Mouse (Mus musculus) R1 (cell line): ENCODE measurements at regions not wholly inside any gene's neighbourhood (a gene's known extent, or its start where the extent isn't known, plus 50 kb on each side); places are given as distances from the start of the nearest gene placed in this dataset.

Experiments
- DNase-seq: peaks from one replicate; pipeline ENCODE4 v3.0.0-alpha.2; 2018; ENCODE audit warnings: low read depth, low spot score

GRCm38 (mm10) chr13:4348890-4349289, 69.7 kb upstream of the Akr1c12 start:
- peak; percentile 27 for DNase-seq

GRCm38 (mm10) chr13:4350601-4351000, 71.4 kb upstream of the Akr1c12 start:
- peak; percentile 84 for DNase-seq

- peak; percentile 39 for DNase-seq
Observed at GRCm38 (mm10) chr13:4376654-4377053, 57.5 kb upstream of the Akr1c6 start.
